Mouse (Mus musculus) embryo, embryonic 9.5 days (tissue): Measurements from ENCODE around the gene Pde7b.

Experiments
- DNase-seq: peaks from one replicate; pipeline ENCODE4 v3.0.0-alpha.2; 2017; ENCODE audit errors: extremely low spot score

The Pde7b gene

GRCm38 (mm10) chr10:20722651-20723520 lies 2.0 kb downstream of the Pde7b start:
- DNase-seq = peak; percentile 32

DNA sequence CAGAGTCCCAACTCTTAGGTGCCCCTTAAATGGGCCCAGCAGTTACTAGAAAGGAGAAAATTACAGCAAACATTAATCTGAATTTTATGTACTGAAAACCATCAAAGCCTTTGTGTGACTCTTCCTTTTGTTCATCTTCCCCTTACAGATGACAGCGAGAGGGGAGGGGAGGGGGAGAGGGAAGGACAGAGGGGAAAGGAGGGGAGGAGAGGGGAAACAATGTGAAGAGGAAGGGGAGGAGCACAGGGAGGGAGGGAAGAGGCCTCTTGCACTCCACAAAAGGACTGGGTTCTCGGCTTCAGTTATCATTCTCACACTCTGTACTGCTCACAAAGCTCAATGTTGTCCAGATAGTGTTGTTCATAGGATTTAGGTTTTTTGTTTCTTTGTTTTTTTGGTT lies 5.7 kb downstream of the Pde7b start:
- DNase-seq = no peak

- DNase-seq = no peak
Measured at GRCm38 (mm10) chr10:20700633-20701032, 24.2 kb downstream of the Pde7b start.

GRCm38 (mm10) chr10:20699874-20700273 lies 25.0 kb downstream of the Pde7b start:
- no peak for DNase-seq

DNA sequence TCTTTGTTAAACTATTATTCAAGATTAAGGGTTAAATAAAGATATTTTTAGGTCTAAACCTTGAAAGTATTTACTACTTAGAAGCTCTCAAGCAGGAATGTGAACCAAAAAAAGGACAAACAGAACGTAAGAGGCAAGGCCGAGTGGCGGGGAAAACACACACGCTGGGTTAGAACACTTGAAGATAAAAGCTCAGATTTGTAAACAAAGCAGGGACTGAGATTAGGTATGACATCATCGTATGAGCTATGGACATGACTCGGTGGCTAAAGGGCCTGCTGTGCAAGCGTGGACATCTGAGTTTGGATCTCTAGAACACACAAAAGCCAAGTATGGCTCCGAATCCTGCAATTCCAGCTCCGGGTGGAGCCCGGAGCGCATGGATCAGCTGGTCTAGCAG lies 29.2 kb downstream of the Pde7b start:
- DNase-seq = no peak

- DNase-seq = no peak
Measured at GRCm38 (mm10) chr10:20690002-20690401, 34.9 kb downstream of the Pde7b start.

- no peak for DNase-seq
Measured at GRCm38 (mm10) chr10:20684151-20684550, 40.7 kb downstream of the Pde7b start.

GRCm38 (mm10) chr10:20680986-20681385 lies 43.9 kb downstream of the Pde7b start:
- DNase-seq = no peak

GRCm38 (mm10) chr10:20675321-20675720 lies 49.6 kb downstream of the Pde7b start:
- no peak for DNase-seq

DNA sequence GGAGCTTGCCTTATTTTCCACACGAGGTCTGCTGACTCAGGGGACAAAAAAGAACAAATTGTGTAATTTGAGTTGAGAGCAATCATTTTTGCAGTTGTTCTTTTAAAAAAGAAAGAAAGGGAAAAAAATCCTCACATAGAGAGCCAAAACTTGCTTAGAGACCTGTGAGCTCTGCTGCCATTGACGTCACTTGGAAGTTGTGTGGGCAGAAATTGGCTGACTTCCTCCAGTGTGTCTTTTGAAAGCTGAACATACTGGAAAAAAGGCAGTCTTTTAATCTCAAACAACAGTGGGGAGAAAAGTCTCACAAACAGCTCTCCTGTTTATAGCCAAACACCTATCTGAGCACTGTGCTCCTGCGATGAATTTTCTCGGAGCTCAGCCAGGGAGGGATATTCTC lies 51.1 kb downstream of the Pde7b start:
- no peak for DNase-seq

- DNase-seq = no peak
Measured at GRCm38 (mm10) chr10:20672591-20672990, 52.3 kb downstream of the Pde7b start.

- DNase-seq = no peak
Measured at GRCm38 (mm10) chr10:20671621-20672020, 53.3 kb downstream of the Pde7b start.

DNA sequence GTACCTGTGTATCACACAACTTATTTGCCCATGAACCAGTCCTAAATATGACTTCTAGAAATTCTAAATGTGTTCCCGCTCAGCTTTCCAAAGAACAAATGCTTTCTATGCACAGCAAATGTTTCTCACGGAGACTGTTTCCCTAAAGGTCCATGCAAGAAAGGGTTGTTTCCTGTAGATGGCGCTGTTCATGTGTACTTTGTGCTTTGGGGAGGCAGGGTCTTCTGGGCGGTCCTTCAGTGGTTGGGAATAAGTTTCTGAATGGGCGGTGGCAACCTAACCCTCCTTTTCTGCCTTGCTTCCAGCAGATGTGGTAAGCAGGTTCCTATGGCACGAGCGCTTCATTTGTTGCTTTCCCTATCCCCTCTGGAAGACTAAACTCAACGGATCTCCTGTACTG lies 54.3 kb downstream of the Pde7b start:
- no peak for DNase-seq

GRCm38 (mm10) chr10:20669467-20669866 lies 55.4 kb downstream of the Pde7b start:
- no peak for DNase-seq

GRCm38 (mm10) chr10:20668577-20668976 lies 56.3 kb downstream of the Pde7b start:
- DNase-seq = no peak

DNA sequence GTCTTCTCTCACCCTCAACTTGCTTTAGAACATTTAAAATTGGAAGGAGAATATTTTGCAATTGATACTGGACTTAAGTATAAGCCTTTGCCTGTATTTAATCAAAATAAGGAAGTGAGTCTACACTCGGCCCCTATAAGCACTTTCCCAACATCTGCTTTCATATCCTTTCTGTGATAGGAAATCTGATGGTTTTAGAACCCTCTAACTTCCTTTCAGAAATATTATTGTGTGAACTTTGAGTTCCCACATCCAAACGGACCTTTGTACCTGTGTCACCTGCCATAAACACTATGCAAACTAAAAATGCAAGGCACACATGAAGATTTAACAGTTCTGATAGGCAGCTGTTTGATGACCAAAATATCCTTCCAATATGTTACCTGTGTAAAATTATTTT lies 58.2 kb downstream of the Pde7b start:
- DNase-seq = no peak

- DNase-seq = no peak
Measured at GRCm38 (mm10) chr10:20662951-20663350, 61.9 kb downstream of the Pde7b start.

GRCm38 (mm10) chr10:20661684-20662083 lies 63.2 kb downstream of the Pde7b start:
- DNase-seq = no peak

DNA sequence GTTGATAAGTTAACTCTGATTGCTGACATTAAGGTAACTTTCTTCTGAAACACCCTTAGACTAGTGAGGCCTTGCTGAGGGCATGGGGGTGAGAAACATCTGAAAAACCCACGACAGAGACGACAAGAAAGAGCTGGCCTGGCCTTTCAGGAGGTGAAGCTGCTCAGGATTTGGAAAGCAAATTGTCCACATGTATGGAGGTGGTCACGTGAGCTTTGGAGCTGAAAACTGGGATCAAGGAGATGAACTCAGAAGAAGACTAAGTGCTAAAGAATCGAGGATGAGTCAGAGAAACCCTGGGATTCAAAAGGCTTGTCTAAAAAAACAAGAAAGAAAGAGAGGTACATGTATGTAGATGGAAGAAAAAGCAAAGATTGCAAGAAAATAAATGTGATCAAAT lies 65.2 kb downstream of the Pde7b start:
- no peak for DNase-seq

GRCm38 (mm10) chr10:20659268-20659667 lies 65.6 kb downstream of the Pde7b start:
- no peak for DNase-seq

GRCm38 (mm10) chr10:20658716-20659115 lies 66.2 kb downstream of the Pde7b start:
- DNase-seq = no peak

- no peak for DNase-seq
Measured at GRCm38 (mm10) chr10:20657316-20658081, 67.4 kb downstream of the Pde7b start.

DNA sequence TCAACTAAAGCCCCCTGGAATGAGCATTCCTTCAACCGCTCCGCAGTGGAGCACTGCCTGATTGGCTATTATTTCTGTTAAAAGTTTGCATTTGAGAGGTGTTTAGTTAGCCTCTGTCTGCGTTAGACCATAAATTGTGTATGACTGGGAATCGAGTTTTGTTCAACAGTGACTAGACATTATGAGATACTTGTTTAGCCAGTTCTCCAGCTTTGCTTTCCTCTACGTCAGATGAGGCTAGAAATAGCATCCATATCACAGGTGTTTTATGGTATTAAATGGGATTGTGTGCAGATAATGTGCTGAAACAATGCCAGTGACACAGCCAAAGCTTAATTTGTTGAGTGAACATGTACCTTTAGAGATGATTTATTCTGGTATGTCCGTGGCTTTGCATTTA lies 70.3 kb downstream of the Pde7b start:
- DNase-seq = no peak
